Mouse (Mus musculus): ENCODE data around the gene Smarca4.

Smarca4 gene

GRCm38 (mm10) chr9:21721036-21721435 is 105.1 kb downstream of the Smarca4 start:
- ATAC-seq (ENCODE audit: low TSS enrichment): no peak

DNA sequence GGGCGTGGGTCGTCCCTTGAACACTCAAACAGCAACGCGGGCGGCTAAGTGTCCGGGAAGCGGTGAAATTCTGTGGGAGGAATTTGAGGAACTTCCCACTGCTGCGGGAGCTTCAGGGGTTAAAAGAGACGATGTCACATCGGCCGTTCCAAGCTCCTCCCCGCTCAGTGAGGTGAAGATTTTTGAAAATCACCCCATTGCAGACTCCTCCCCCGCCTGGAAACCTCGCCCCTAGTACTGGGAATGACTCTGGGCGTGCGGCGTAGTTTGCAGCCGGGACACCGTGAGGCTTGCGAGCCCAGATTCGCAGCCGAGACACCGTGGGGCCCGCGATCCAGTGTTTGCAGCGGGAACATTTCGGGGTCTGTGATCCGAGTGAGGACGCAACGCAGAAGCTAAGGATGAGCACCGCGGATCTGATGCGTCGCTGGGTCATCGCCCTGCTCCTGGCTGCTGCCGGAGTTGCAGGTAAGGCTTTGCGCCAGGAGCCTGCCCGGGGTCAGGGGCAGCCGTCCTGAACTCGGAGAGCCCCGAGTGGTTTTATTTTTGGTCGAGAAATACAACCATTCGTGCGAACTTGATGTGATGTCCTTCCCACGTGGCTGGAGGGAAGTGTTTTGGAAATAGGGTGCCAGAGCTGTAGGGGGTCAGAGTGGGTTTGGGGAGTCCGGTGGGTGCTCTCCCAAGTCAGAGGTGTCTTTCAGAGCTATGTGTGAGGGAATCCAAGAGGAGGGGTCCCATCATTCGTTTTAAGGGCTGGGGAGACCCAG is 107.6 kb downstream of the Smarca4 start, which contains the start of gene Ldlr:
Ldlr (plus strand) TSS at position 107 of the 770 bp plus-strand sequence.
- ATAC-seq (ENCODE audit: low TSS enrichment): peak; percentile 81

GRCm38 (mm10) chr9:21724147-21724536 is 108.2 kb downstream of the Smarca4 start:
- peak; percentile 92 for ATAC-seq (ENCODE audit: low TSS enrichment)

- no peak for ATAC-seq (ENCODE audit: low TSS enrichment)
Observed at GRCm38 (mm10) chr9:21725224-21726121, 109.5 kb downstream of the Smarca4 start.

DNA sequence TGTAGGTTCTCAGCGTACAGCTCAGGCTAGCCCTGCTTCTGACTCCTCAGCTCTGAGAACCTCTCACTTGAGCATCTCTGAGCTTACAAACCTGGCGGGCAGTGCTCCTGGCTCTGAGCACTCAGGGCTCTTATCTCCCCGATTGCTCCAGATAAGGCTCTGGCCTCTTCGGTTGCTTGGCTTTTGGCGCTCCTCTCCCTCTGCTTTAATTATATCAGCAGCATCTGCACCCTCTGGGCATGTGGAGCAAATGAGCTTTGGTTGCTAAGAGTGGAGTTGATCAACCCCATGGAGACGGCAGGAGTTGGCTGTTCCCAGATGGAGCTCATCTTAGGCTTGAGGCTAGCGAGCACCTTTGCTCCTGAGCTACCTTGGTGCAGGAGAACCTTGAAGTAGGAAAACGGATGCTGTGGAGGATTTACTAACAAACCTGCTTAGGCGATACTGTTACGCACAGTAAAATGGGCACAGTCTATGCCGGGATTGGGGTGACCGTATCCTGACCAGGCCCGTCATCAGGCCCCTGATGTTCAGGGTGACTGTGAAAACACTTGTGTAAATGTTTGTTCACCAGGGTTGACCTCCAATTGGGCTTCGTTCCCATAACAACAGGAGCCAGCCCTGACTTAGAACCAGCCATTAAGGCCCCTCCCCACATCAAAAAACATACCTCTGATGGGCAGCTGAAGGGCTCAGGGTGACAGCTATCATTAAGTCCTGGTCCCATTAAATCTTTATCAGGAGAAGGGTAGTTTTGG is 110.4 kb downstream of the Smarca4 start:
- no peak for ATAC-seq (ENCODE audit: low TSS enrichment)

GRCm38 (mm10) chr9:21728261-21728832 is 112.4 kb downstream of the Smarca4 start:
- ATAC-seq (ENCODE audit: low TSS enrichment): no peak

DNA sequence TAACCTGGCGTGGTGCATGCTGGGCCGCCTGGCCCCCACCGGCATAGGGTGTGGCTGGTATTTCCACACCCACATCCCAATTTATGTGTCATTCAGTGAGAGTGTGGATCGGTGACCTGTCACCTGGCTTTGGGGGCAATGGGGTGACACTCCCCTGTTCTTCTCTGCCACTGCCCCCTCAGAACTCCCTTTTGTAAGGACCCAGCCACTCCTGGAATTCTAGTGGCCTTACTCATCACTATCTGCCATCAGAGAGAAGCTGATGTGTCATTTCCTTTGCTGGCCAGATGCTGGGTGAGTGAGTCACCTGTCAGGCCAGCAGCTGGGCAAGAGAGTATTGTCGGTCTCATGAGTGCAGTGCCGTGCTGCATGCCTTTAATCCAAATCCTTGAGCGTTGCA is 113.3 kb downstream of the Smarca4 start:
- ATAC-seq (ENCODE audit: low TSS enrichment): no peak

DNA sequence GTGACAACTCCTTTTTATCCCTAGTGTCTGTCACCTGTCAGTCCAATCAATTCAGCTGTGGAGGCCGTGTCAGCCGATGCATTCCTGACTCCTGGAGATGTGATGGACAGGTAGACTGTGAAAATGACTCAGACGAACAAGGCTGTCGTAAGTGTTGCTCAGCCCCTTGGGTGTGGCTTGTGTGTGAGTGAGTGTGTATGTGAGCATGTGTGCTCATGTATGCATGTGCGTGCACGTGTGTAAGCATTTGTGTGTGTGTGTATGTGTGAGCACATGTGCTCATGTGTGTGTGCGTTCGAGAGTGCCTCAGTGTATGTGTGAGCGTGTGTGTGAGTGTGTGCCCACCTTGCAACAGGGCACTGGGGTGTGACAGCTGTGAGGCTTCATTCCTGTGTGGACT is 116.3 kb downstream of the Smarca4 start:
- no peak for ATAC-seq (ENCODE audit: low TSS enrichment)

DNA sequence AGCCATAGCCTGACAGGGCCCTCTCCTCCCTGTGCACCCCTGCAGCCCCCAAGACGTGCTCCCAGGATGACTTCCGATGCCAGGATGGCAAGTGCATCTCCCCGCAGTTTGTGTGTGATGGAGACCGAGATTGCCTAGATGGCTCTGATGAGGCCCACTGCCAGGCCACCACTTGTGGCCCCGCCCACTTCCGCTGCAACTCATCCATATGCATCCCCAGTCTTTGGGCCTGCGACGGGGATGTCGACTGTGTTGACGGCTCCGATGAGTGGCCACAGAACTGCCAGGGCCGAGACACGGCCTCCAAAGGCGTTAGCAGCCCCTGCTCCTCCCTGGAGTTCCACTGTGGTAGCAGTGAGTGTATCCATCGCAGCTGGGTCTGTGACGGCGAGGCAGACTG is 117.5 kb downstream of the Smarca4 start:
- no peak for ATAC-seq (ENCODE audit: low TSS enrichment)

DNA sequence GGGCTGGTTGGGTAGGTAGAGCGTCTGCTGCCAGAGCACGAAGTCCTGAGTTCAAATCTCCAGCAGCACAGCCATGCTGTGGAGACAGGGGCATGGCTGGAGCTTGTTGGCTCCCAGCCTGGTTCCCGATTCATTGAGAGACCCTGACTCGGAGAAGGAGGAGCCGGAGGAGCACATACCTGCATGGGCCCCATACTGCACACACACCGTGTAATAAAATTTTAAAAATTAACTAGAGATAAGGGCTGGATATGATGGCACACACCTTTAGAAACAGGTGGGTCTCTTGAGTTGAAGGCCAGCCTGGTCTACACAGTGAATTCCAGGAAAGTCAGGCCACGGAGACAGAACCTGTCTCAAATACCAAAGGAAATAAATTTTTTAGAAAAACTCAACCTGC is 118.0 kb downstream of the Smarca4 start:
- no peak for ATAC-seq (ENCODE audit: low TSS enrichment)

- ATAC-seq (ENCODE audit: low TSS enrichment): no peak
Observed at GRCm38 (mm10) chr9:21735126-21735525, 119.2 kb downstream of the Smarca4 start.

DNA sequence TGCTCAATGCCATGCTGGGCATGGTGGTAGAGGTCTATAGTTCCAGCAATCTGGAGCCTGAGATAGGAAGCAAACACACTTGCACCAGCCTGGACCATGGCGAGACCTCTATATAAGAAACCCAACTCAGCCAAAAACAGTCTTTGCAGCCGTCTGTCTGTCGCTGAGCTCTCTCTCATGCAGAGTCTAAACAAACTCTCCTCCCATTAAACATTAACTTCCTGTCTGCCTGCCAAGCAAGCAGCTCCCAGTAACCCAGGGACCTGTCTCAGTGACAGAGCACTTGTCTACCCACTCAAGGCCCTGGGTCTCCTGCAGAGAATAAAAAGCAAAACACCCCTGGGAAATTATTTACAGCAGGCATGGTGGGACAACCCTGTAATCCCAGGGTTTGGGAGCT is 120.6 kb downstream of the Smarca4 start:
- ATAC-seq (ENCODE audit: low TSS enrichment): no peak

DNA sequence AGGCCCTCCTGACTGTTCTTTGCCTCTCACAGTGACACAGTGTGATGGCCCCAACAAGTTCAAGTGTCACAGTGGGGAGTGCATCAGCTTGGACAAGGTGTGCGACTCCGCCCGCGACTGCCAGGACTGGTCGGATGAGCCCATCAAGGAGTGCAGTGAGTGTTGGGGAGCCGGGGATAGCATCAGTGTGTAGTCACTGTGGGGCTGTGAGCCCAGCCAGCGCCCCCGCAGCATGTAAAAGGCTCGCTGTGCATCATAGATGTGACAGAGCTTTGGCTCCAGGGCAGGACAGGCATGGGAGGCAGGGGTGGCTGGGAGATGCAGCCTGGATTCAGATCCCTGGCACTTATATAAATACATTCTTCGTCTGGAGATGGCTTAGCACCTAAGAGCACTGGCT is 121.2 kb downstream of the Smarca4 start:
- peak; percentile 95 for ATAC-seq (ENCODE audit: low TSS enrichment)

- ATAC-seq (ENCODE audit: low TSS enrichment): no peak
Observed at GRCm38 (mm10) chr9:21738776-21739175, 122.8 kb downstream of the Smarca4 start.

DNA sequence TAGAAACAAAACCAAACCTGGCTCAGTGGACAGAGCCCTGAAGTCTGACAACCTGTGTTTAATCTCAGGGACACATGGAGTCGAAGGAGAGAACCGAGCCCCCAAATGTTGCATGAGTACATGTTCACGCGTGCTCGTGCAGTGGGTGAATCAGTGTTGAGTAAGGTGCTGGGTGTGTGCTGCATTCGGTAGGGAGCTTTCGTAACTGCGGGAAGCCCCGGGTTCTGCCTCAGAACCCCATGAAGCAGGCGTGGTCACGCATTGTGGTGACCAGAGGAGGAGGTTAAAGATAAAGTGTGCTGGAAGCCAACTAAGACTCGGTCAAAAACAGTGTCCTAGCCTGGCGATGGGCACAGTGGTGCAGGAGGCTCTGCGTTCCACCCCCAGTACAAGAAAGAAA is 124.5 kb downstream of the Smarca4 start:
- no peak for ATAC-seq (ENCODE audit: low TSS enrichment)

- ATAC-seq (ENCODE audit: low TSS enrichment): no peak
Observed at GRCm38 (mm10) chr9:21741514-21741913, 125.5 kb downstream of the Smarca4 start.

DNA sequence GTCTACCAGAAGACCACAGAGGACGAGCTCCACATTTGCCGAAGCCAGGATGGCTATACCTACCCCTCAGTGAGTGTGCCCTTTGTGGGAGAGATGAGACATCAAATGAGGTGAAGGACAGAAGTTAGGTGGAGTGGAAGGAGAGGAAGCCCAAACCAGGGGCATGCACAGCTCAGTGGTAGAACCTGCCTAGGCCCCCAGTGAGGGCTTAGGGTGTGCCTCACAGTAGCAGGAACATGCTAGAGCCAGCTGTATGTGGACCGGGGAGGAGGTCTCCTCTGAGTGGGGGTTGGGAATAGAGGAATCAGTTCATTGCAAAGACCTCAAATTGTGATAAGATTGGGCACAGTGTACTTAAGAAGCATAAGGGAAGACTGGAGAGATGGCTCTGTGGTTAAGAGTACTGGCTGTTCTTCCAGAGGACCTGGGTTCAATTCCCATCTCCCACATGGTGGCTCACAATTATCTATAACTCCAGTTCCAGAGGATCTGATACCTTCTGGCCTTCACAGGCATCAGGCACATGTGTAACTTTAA is 131.3 kb downstream of the Smarca4 start:
- ATAC-seq (ENCODE audit: low TSS enrichment): no peak

DNA sequence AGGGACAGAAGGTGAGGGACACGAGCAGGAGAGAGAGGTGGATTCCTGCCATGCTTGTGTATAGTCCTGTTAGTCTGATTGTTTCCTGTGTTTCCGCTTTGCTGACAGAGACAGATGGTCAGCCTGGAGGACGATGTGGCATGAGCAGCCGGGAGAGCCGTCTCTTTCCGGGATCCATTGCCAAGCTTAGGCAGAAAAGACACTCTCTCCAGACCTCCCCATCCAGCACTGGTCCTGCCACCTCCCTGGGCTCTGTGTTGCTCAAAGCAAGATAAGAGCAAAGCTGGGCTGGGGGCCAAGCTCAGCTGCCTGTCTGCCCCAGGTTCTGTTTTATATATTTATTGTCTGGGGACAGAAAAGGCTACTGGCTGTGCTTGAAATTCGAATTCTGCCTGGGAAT is 132.1 kb downstream of the Smarca4 start:
- ATAC-seq (ENCODE audit: low TSS enrichment): 0 out of 2 replicates have a peak, but pooled peaks have one; percentile 14

DNA sequence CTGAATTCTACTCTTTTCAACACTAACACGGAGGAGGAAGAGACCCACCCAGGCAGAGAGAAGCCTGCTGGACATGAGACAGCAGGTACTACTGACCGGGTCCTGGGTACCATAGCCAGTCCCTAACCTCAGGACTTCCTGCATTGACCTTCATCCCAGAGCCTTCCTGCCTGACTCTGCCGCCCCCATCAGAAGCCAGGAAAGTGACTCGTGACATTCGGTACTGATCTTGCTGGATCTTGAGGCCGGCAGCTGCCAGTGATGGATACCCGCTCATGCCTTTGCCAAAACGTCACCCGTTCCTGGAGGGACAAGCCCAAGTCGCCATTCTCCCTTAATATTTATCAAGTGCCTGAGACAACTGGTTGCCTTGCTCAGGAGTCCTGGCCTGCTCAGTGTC is 132.5 kb downstream of the Smarca4 start:
- no peak for ATAC-seq (ENCODE audit: low TSS enrichment)

DNA sequence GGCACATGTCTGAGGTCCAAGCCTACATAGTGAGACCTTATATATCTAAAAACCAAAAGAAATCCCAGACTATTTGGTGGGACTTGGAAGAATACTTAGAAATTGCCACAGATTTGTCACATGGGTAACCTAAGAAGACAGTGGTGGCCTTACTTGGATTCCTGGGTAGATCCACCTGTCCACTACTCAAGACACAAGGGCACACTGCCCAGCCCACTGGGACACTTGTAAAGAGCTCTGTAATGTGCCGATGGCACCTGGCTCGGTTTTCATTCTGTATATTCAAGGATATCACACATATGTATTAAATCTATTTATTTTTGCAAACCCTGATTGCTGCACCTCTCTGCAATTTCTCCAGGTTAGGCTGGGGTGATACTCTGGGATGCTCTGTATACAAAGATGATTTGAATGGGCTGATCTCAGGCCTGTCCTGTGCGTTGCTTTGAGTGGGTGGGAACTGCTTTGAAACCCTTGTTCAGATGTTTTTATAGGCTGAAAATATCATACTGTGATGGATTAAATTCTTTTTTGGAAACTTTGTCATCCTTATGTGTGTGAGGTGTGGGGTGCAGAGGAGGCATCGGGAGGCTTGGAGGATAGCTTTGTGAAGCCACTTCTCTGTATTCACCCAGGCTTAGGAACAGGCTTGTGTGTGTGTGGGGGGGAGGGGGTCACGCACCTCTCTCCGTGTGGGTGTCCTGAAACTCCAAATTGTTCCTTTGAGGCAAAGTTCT is 133.6 kb downstream of the Smarca4 start:
- peak; percentile 81 for ATAC-seq (ENCODE audit: low TSS enrichment)

DNA sequence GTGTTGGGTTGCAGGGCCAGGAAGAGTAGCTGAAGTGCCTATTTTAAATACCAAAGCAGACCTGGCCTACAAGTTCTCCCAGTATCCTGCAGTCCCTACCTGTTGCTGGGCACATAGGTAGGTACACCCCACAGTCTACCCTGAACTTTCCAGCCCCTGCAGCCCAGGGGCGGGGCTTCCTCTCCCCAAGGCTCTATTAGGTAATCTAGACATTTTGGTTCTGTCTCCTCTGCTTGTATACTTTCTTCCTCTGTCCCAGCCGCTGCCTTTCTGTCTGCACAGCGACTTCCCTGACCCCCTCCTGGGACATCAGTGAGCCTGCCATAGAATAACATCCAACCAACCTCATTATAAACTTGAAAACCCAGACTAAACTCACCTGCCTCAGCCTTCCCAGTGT is 134.4 kb downstream of the Smarca4 start:
- ATAC-seq (ENCODE audit: low TSS enrichment): no peak
